Mouse (Mus musculus): ENCODE data around the gene Bcl3. TPM values are rescaled to one million over a fixed set of nuclear protein-coding genes. Genes with fewer than 3 reads are reported as not detected.
A peak's percentile ranks its signal among the peaks of the same experiment; 100 is the strongest.

Bcl3 gene
- polyA plus RNA-seq, 1 experiment from 2014 or later, result 9.2 TPM

DNA sequence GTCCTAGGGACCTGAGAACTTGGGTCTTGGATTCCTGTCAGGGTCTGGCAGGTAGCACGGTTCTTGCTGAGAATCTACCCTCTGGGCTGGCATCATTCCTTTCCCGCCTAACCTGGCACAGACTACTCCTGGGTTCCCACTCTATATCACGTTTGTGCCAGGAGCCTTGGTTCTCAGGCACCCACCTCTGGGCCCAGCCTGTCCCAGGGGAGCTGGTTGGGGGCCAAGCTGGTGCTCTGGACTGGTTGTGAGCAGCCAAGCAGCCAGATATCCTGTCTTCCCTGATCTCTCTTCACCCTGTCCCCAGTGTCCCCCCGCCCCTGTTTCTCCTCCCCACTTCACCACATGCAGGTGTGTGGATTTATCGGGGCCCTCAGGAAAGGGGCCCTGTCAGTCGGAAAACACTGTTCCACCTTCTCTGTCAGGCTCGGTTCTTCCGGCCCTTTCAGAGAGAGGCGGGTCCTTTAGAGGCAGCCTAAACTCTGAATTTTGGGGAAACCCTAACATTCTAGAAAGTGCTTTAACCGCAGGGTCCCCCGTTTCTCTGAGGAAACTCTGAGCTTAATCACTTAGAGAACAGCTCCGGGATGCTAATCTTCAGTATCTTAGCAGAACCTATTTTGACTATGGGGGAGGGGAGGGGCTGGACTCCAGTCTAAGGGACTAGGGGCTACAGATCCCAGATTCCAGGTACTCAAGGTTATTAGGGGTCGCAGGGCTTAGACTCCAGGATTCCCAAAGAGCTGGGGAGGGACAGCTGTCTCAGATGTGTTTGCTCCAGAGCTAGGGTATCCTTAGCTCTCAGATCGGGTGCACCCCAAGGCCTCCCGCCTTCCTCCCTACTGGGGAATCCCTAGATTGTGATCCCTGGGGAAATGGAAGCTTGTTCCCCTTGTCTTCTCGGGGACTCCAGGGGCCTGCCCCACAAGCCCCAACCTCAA, 52.9 kb downstream of the Bcl3 start:
- Histone ChIP-seq H3K4me1 (ENCODE audit: control insufficient read depth, insufficient read depth, low read length) (peaks cover 27% of the 10 kb centered on the region), H3K27ac (ENCODE audit: low read length) (peak overlapping the region; percentile 71), H3K27me3 (ENCODE audit: control insufficient read depth, insufficient read depth, low read length) (no peaks in the 10 kb centered on the region), H3K36me3 (ENCODE audit: control insufficient read depth, insufficient read depth, low read length) (no peaks in the 10 kb centered on the region), H3K9ac (ENCODE audit: low read length) (peak overlapping the region; percentile 87), H3K4me3 (replicated peaks; ENCODE audit: low read length) (peak overlapping the region; percentile 71), H3K4me2 (ENCODE audit: low read depth, low read length) (peak overlapping the region; percentile 94), H3K9me3 (replicated peaks; ENCODE audit: control insufficient read depth, low read length) (no peaks in the 10 kb centered on the region)
- ATAC-seq (ENCODE audit: insufficient read depth, low FRiP score), result peak; percentile 11; the same call in 1 of the 2 replicates
- WGBS, result 8% methylated on average over 16 of the region's 16 CpGs

DNA sequence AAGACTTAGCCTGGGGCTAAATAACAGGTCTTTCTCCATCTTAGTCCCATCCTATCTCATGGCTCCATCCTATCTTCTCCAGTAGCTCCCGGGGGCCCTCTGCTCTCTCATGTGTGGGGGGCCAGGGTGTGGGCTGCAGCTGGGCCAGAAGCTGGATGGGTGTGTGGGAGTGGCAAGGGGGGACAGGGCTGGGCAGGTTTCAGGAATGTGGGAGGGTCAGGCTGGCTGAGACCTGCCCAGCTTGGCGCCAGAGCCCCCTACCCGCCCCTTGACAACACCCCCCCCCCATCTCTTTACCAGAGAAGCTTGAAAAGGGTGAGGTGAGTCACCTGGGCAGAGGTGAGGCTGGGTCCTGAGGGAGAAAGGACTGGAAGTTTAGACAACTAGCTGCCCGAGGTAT, 53.6 kb downstream of the Bcl3 start:
- peaks cover 27% of the 10 kb centered on the region for H3K4me1 ChIP-seq (ENCODE audit: control insufficient read depth, insufficient read depth, low read length)
- H3K27me3 ChIP-seq (ENCODE audit: control insufficient read depth, insufficient read depth, low read length), result no peaks in the 10 kb centered on the region
- H3K9ac ChIP-seq (ENCODE audit: low read length), result peak overlapping the region; percentile 87
- peak; percentile 29; the same call in 1 of the 2 replicates for ATAC-seq (ENCODE audit: insufficient read depth, low FRiP score)
- WGBS, result 15% methylated on average over 4 of the region's 4 CpGs
- H3K4me2 ChIP-seq (ENCODE audit: low read depth, low read length), result peak overlapping the region; percentile 94
- H3K36me3 ChIP-seq (ENCODE audit: control insufficient read depth, insufficient read depth, low read length), result peaks cover 6% of the 10 kb centered on the region; the same call in 1 of the 2 replicates
- peak overlapping the region; percentile 71 for H3K27ac ChIP-seq (ENCODE audit: low read length)
- H3K9me3 ChIP-seq (replicated peaks; ENCODE audit: control insufficient read depth, low read length), result no peaks in the 10 kb centered on the region
- H3K4me3 ChIP-seq (replicated peaks; ENCODE audit: low read length), result peak overlapping the region; percentile 71

DNA sequence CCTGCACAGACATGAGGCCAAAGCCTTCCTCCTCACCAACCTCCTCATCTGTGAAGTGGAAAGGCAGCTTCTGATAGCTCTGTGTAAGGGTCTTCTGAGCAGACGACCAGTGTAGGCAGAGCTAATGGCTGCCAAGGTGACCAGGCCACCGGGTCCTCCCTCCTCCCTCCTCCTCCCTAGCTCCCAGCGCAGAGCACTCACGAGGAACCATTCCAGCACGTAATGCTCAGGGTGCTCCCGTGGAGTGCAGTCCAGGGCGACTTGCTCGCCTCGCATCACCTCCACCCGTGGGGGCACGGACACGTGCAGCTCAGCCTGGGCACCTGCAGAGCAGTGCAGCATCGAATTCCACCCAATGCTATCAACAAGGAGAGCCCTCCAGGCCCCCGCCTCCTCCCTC, 54.3 kb downstream of the Bcl3 start:
- H3K4me1 ChIP-seq (ENCODE audit: control insufficient read depth, insufficient read depth, low read length), result peaks cover 27% of the 10 kb centered on the region
- H3K36me3 ChIP-seq (ENCODE audit: control insufficient read depth, insufficient read depth, low read length), result peaks cover 7% of the 10 kb centered on the region; the same call in 1 of the 2 replicates
- H3K9me3 ChIP-seq (replicated peaks; ENCODE audit: control insufficient read depth, low read length), result no peaks in the 10 kb centered on the region
- H3K4me2 ChIP-seq (ENCODE audit: low read depth, low read length), result peak overlapping the region; percentile 94
- no peaks in the 10 kb centered on the region for H3K27me3 ChIP-seq (ENCODE audit: control insufficient read depth, insufficient read depth, low read length)
- peak overlapping the region; percentile 87 for H3K9ac ChIP-seq (ENCODE audit: low read length)
- peak overlapping the region; percentile 71 for H3K4me3 ChIP-seq (replicated peaks; ENCODE audit: low read length)
- no peak for ATAC-seq (ENCODE audit: insufficient read depth, low FRiP score)
- WGBS, result 63% methylated on average over 14 of the region's 14 CpGs
- no peak overlapping the region for H3K27ac ChIP-seq (ENCODE audit: low read length)

DNA sequence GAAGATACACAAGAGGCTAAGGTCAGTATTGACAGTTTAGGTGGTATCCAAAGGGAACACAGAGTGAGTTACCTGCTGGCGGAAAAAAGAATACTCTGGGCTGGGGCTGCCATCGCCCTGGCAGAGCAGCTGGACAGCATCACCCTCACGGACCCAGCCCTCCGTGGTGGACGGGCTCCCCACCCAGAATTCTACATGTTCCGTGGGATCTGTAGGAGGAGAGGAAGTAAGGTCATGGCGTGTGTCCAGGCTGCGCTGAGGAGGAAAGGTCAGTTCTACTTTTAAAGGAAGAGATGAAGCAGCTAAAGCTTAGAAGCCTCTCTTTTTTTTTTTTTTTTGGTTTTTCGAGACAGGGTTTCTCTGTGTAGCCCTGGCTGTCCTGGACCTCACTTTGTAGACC, 58.0 kb downstream of the Bcl3 start:
- Histone ChIP-seq H3K36me3 (ENCODE audit: control insufficient read depth, insufficient read depth, low read length) (peaks cover 12% of the 10 kb centered on the region; the same call in 1 of the 2 replicates), H3K4me2 (ENCODE audit: low read depth, low read length) (no peak overlapping the region)
- no peak for ATAC-seq (ENCODE audit: insufficient read depth, low FRiP score)

DNA sequence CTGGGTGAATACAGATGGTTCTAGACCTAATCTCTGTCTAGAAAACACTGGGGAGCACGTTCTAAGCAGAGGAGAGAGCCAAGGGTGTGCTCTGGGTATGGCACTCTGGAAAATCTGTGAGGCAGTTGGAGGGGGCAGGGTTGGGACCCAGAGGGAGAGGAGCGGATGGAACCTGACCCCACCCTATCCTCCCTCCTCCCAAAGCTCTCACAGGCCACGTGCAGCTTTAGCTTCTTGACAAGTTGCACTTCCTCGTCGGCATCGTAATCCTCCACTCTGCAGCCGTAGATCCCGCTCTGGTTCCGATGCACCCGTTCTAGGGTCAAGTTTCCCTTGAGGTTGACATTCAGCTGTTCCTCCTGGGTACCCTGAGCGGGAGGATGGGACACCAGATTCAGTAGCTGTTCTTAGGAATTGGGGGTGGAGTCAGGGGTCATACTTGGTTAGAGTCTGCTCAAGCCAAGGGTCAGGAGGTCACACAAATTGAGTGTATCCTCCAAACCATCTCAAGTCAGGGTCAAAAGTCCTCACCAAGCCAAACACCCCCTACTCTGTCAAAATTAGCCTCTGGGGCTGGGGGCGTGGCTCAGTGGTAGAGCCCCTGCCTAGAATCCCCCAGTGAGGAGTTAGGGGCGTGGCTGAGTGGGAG, 58.6 kb downstream of the Bcl3 start:
- Histone ChIP-seq H3K4me2 (ENCODE audit: low read depth, low read length) (no peak overlapping the region), H3K36me3 (ENCODE audit: control insufficient read depth, insufficient read depth, low read length) (peaks cover 12% of the 10 kb centered on the region; the same call in 1 of the 2 replicates), H3K27me3 (ENCODE audit: control insufficient read depth, insufficient read depth, low read length) (no peaks in the 10 kb centered on the region), H3K4me1 (ENCODE audit: control insufficient read depth, insufficient read depth, low read length) (peaks cover 5% of the 10 kb centered on the region), H3K9me3 (replicated peaks; ENCODE audit: control insufficient read depth, low read length) (no peaks in the 10 kb centered on the region), H3K4me3 (replicated peaks; ENCODE audit: low read length) (no peak overlapping the region), H3K9ac (ENCODE audit: low read length) (no peak overlapping the region), H3K27ac (ENCODE audit: low read length) (no peak overlapping the region)
- 78% methylated on average over 13 of the region's 13 CpGs for WGBS
- ATAC-seq (ENCODE audit: insufficient read depth, low FRiP score), result no peak

More for the DNA sequence above, 58.0 kb downstream of the Bcl3 start:
- Histone ChIP-seq H3K9me3 (replicated peaks; ENCODE audit: control insufficient read depth, low read length) (no peaks in the 10 kb centered on the region), H3K4me1 (ENCODE audit: control insufficient read depth, insufficient read depth, low read length) (peaks cover 11% of the 10 kb centered on the region), H3K9ac (ENCODE audit: low read length) (no peak overlapping the region), H3K4me3 (replicated peaks; ENCODE audit: low read length) (no peak overlapping the region), H3K27ac (ENCODE audit: low read length) (no peak overlapping the region), H3K27me3 (ENCODE audit: control insufficient read depth, insufficient read depth, low read length) (no peaks in the 10 kb centered on the region)
- 80% methylated on average over 9 of the region's 9 CpGs for WGBS

DNA sequence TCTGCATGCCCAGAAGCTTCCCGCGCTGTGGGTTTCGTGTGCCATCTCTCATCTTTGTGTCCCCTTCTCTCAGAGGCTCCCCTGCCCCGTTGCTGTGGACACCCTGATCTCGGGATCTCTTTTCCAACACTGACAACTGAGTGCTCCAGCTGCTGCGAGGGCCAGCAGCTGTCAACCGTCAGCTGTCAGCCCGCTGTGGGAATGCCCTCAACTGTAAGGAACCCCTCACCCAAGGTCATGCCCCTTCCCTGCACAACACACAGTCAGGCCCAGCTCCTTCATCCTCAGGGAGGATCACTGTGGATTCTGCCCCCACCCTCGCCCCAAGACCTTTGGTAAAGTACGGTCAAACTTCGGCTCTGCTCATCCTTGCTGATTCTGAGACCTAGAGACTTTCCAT, 60.3 kb downstream of the Bcl3 start:
- Histone ChIP-seq H3K27ac (ENCODE audit: low read length) (no peak overlapping the region), H3K4me3 (replicated peaks; ENCODE audit: low read length) (no peak overlapping the region), H3K9ac (ENCODE audit: low read length) (no peak overlapping the region), H3K36me3 (ENCODE audit: control insufficient read depth, insufficient read depth, low read length) (peaks cover 17% of the 10 kb centered on the region; the same call in 1 of the 2 replicates), H3K4me2 (ENCODE audit: low read depth, low read length) (no peak overlapping the region), H3K4me1 (ENCODE audit: control insufficient read depth, insufficient read depth, low read length) (no peaks in the 10 kb centered on the region), H3K9me3 (replicated peaks; ENCODE audit: control insufficient read depth, low read length) (no peaks in the 10 kb centered on the region), H3K27me3 (ENCODE audit: control insufficient read depth, insufficient read depth, low read length) (no peaks in the 10 kb centered on the region)
- 0 out of 2 replicates have a peak, but pooled peaks have one; percentile 30 for ATAC-seq (ENCODE audit: insufficient read depth, low FRiP score)
- WGBS, result 59% methylated on average over 11 of the region's 11 CpGs

DNA sequence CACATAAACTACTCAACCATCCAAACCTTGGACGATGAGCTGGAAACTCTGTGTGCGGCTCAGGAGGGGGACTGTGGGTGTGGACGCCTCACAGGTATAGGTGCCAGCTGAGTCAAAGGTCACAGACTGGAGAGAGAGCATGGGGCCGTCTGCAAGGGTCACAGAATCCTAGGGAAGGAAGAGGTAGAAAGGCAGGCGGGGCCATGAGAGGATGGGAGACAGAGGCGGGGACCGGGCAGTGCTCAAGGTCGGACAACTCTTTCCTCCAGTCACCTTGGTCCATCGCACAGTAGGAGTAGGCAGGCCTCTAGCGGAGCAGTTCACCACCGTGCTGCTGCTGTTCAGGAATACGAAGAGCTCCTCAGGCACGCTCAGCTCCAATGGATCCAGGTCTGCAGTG, 62.5 kb downstream of the Bcl3 start:
- H3K4me1 ChIP-seq (ENCODE audit: control insufficient read depth, insufficient read depth, low read length), result peaks cover 15% of the 10 kb centered on the region; the same call in 1 of the 2 replicates
- no peak overlapping the region for H3K9ac ChIP-seq (ENCODE audit: low read length)
- WGBS, result 84% methylated on average over 13 of the region's 13 CpGs
- H3K36me3 ChIP-seq (ENCODE audit: control insufficient read depth, insufficient read depth, low read length), result peaks cover 17% of the 10 kb centered on the region; the same call in 1 of the 2 replicates
- H3K4me2 ChIP-seq (ENCODE audit: low read depth, low read length), result no peak overlapping the region
- H3K27me3 ChIP-seq (ENCODE audit: control insufficient read depth, insufficient read depth, low read length), result no peaks in the 10 kb centered on the region
- no peak overlapping the region for H3K4me3 ChIP-seq (replicated peaks; ENCODE audit: low read length)
- no peak for ATAC-seq (ENCODE audit: insufficient read depth, low FRiP score)
- H3K9me3 ChIP-seq (replicated peaks; ENCODE audit: control insufficient read depth, low read length), result no peaks in the 10 kb centered on the region
- H3K27ac ChIP-seq (ENCODE audit: low read length), result no peak overlapping the region

DNA sequence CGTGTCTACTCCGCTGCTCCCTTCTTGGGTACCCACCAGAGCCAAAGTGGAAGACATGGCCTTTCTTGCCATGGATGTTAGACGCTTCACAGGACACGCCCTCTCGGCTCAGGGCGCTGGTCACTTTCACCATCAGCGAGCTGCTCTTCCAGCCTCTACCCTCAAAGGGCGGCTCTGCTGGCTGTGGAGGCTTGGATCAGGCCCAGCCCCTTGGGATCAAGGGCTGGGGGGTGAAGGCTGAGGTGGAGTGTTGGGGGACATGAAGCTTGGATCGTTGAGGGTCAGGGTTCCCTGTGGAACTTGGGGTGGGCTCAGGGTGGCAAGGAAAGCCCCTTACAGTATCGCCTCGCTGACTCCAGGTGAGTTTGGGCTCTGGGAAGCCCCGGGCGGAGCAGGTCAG, 63.9 kb downstream of the Bcl3 start:
- 0 out of 2 replicates have a peak, but pooled peaks cover 10% of the 10 kb centered on the region for H3K36me3 ChIP-seq (ENCODE audit: control insufficient read depth, insufficient read depth, low read length)
- ATAC-seq (ENCODE audit: insufficient read depth, low FRiP score), result no peak
- no peaks in the 10 kb centered on the region for H3K27me3 ChIP-seq (ENCODE audit: control insufficient read depth, insufficient read depth, low read length)
- H3K4me1 ChIP-seq (ENCODE audit: control insufficient read depth, insufficient read depth, low read length), result peaks cover 21% of the 10 kb centered on the region
- H3K27ac ChIP-seq (ENCODE audit: low read length), result no peak overlapping the region
- H3K4me2 ChIP-seq (ENCODE audit: low read depth, low read length), result no peak overlapping the region
- H3K9me3 ChIP-seq (replicated peaks; ENCODE audit: control insufficient read depth, low read length), result no peaks in the 10 kb centered on the region
- H3K9ac ChIP-seq (ENCODE audit: low read length), result no peak overlapping the region
- WGBS, result 85% methylated on average over 13 of the region's 13 CpGs
- H3K4me3 ChIP-seq (replicated peaks; ENCODE audit: low read length), result no peak overlapping the region

Measured in stomach, embryonic 16.5 days (tissue).